Mouse (Mus musculus) olfactory bulb, adult 2 months (tissue): ENCODE measurements around the gene Lbx2. TPM values are rescaled to one million over a fixed set of nuclear protein-coding genes. Genes with fewer than 3 reads are reported as not detected.

Experiments
- H3K27ac ChIP-seq: fragments of 200-500 bp; 2 replicates; pipeline ENCODE4 v1.5.1; 2012; ENCODE audit warnings: low read depth, low read length; ENCODE audit not compliant: insufficient read depth
- H3K4me1 ChIP-seq: fragments of 200-500 bp; 2 replicates; pipeline ENCODE4 v1.6.1; 2012; ENCODE audit warnings: low read length; ENCODE audit not compliant: control insufficient read depth, insufficient read depth
- H3K4me3 ChIP-seq: fragments of 200-500 bp; 2 replicates; pipeline ENCODE4 v1.5.1; 2012; ENCODE audit warnings: mild to moderate bottlenecking, low read depth, low read length, moderate library complexity; ENCODE audit not compliant: insufficient read depth
- CTCF ChIP-seq: fragments of 200-500 bp; IDR thresholded peaks from 2 replicates; pipeline ENCODE4 v1.5.1; 2012; ENCODE audit warnings: low read depth, mild to moderate bottlenecking, low read length, moderate library complexity; ENCODE audit not compliant: insufficient read depth
- POLR2A ChIP-seq: fragments of 200-500 bp; IDR thresholded peaks from 2 replicates; pipeline ENCODE4 v1.6.1; 2012; ENCODE audit warnings: mild to moderate bottlenecking, low read depth, low read length, moderate library complexity; ENCODE audit not compliant: insufficient read depth
- WGBS: fragments of 180-500 bp; shearing (Covaris S2); methylation state at CpG from one replicate; pipeline ENCODE4 v1.1.7; 2018; 5-methylcytosine and 5-hydroxymethylcytosine counted together
- polyA plus RNA-seq: library from polyadenylated mRNA; stranded (reverse); fragments of >200 nt; gene quantifications from 2 replicates; pipeline ENCODE4 v1.2.4, GENCODE M21; 2012; ENCODE audit warnings: low replicate concordance; ENCODE audit not compliant: missing spikeins, insufficient read depth, insufficient read length

The Lbx2 gene
- polyA plus RNA-seq, 1 experiment, result not detected

GRCm38 (mm10) chr6:83054074-83054851 lies 31.9 kb upstream of the Lbx2 start, which contains the start of gene Aup1:
TSS of gene Aup1 (plus strand) at chr6:83054521.
- TF ChIP-seq CTCF (no peak), POLR2A (peak; percentile 64; the same call in 1 of the 2 replicates)
- Histone ChIP-seq H3K27ac (peak within 1 kb of the TSS; percentile 63), H3K4me3 (peak within 1 kb of the TSS; percentile 82), H3K4me1 (peaks cover 20% of the 10 kb centered on the region)
- under 1% methylated on average over 64 of the region's 64 CpGs for WGBS

GRCm38 (mm10) chr6:83054871-83055431 lies 31.2 kb upstream of the Lbx2 start, which contains the start of gene Htra2:
TSS of gene Htra2 (minus strand) at chr6:83055273.
- under 1% methylated on average over 50 of the region's 50 CpGs for WGBS
- Histone ChIP-seq H3K4me3 (peak within 1 kb of the TSS; percentile 82), H3K4me1 (peaks cover 20% of the 10 kb centered on the region), H3K27ac (peak within 1 kb of the TSS; percentile 63)
- TF ChIP-seq POLR2A (no peak), CTCF (peak; percentile 15; the same call in 1 of the 2 replicates)

- TF ChIP-seq CTCF (no peak), POLR2A (no peak)
- no peak within 1 kb of the TSS for H3K4me3 ChIP-seq
- no peak within 1 kb of the TSS for H3K27ac ChIP-seq
- 47% methylated on average over 3 of the region's 3 CpGs for WGBS
- peaks cover 18% of the 10 kb centered on the region for H3K4me1 ChIP-seq
These were observed 28.4 kb upstream of the Lbx2 start, which contains the start of gene Dqx1 for GRCm38 (mm10) chr6:83057790-83058189. TSS of gene Dqx1 (plus strand) at chr6:83057844.

- Histone ChIP-seq H3K4me1 (peaks cover 10% of the 10 kb centered on the region), H3K27ac (no peak overlapping the region), H3K4me3 (no peak overlapping the region)
- TF ChIP-seq CTCF (no peak), POLR2A (no peak)
- WGBS, result 82% methylated on average over 2 of the region's 2 CpGs
These were observed 27.4 kb upstream of the Lbx2 start for GRCm38 (mm10) chr6:83058725-83059124.

- 34% methylated on average over 8 of the region's 8 CpGs for WGBS
- Histone ChIP-seq H3K4me1 (peaks cover 8% of the 10 kb centered on the region), H3K4me3 (no peak overlapping the region), H3K27ac (no peak overlapping the region)
- TF ChIP-seq CTCF (no peak), POLR2A (no peak)
These were observed 20.2 kb upstream of the Lbx2 start for GRCm38 (mm10) chr6:83065995-83066394.

GRCm38 (mm10) chr6:83066441-83066840 lies 19.7 kb upstream of the Lbx2 start:
- WGBS, result 33% methylated on average over 6 of the region's 6 CpGs
- TF ChIP-seq CTCF, result no peak
- TF ChIP-seq POLR2A, result no peak
- H3K4me3 ChIP-seq, result no peak overlapping the region

GRCm38 (mm10) chr6:83068221-83068620 lies 17.9 kb upstream of the Lbx2 start:
- TF ChIP-seq CTCF, result no peak
- TF ChIP-seq POLR2A, result no peak
- Histone ChIP-seq H3K27ac (no peak overlapping the region), H3K4me1 (peaks cover 8% of the 10 kb centered on the region), H3K4me3 (no peak overlapping the region)
- 11% methylated on average over 8 of the region's 8 CpGs for WGBS

More at GRCm38 (mm10) chr6:83066441-83066840, 19.7 kb upstream of the Lbx2 start:
- Histone ChIP-seq H3K27ac (no peak overlapping the region), H3K4me1 (peaks cover 8% of the 10 kb centered on the region)

GRCm38 (mm10) chr6:83068706-83069487 lies 17.3 kb upstream of the Lbx2 start:
- WGBS, result 1% methylated on average over 81 of the region's 81 CpGs
- H3K4me3 ChIP-seq, result no peak overlapping the region

More at GRCm38 (mm10) chr6:83068706-83069487, 17.3 kb upstream of the Lbx2 start:
- TF ChIP-seq CTCF, result no peak
- TF ChIP-seq POLR2A, result no peak
- Histone ChIP-seq H3K4me1 (peaks cover 8% of the 10 kb centered on the region), H3K27ac (no peak overlapping the region)
